Mouse (Mus musculus): ENCODE measurements at regions not wholly inside any gene's neighbourhood (a gene's known extent, or its start where the extent isn't known, plus 50 kb on each side); places are given as distances from the start of the nearest gene placed in this dataset.
"Not testable (repeated sequence)": the region's sequence is repeated elsewhere in the genome, so short reads cannot be mapped to it uniquely, and the experiment has no call there.

DNA sequence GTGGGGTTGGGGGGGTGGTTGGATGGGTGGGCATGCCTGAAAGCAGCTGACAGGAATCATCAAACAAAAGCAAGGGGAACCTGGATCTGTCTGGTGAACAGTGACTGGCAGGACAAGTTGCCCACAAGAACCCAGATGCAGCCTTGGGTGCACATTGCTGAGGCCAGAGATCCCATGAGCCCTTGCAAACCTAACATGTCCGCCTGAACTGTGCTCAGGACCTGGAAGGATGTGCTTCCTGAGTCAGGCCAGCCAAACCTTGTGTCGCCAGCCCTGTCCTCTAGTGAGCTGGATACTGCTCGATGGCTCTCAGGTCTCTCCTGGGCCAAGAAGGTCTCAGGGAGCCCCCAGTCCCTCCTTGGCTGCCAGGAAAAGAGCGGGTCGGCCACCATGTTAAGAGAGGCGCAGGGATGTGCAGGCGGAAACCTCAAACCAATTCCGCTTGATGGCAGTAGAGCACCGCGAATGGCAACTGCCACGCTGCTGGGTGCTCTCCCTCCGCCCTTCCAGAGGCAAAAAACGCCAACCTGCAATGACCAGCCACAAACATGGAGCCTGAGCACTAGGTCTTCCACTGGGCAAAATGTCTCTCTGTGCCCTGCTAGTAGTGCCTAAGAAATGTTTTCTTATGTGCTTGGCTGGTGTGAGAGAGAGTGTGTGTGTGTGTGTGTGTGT is 140.2 kb downstream of the Pls3 start:
- DNase-seq (ENCODE audit: low read depth, low spot score) = peak; percentile 30

DNA sequence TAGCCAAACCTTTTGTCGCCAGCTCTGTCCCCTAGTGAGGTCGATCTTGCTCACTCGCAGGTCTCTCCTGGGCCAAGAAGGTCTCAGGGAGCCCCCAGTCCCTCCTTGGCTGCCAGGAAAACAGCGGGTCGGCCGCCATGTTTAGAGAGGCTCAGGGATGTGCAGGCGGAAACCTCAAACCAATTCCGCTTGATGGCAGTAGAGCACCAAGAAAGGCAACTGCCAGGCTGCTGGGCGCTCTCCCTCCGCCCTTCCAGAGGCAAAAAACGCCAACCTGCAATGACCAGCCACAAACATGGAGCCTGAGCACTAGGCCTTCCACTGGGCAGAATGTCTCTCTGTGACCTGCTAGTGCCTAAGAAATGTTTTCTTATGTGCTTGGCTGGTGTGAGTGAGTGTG is 141.3 kb downstream of the Pls3 start:
- peak; percentile 38 for DNase-seq (ENCODE audit: low read depth, low spot score)

DNA sequence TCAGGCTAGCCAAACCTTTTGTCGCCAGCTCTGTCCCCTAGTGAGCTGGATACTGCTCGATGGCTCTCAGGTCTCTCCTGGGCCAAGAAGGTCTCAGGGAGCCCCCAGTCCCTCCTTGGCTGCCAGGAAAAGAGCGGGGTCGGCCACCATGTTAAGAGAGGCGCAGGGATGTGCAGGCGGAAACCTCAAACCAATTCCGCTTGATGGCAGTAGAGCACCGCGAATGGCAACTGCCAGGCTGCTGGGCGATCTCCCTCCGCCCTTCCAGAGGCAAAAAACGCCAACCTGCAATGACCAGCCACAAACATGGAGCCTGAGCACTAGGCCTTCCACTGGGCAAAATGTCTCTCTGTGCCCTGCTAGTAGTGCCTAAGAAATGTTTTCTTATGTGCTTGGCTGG is 145.2 kb downstream of the Pls3 start:
- not testable (repeated sequence) for DNase-seq (ENCODE audit: low read depth, low spot score)

DNA sequence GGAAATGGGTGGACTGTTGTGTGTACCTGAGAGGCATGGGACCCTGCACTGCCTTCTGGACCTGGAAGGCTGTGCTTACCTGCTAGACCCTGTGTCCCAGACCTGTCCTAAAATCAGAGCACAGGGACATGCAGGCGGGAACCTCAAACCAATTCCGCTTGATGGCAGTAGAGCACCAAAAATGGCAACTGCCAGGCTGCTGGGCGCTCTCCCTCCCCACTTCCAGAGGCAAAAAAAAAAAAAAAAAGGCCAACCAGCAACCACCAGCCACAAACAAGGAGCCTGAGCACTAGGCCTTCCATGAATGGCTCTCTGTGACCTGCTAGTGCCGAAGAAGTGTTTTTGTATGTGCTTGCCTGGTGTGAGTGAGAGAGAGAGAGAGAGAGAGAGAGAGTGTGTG is 146.5 kb downstream of the Pls3 start:
- peak; percentile 2 for DNase-seq (ENCODE audit: low read depth, low spot score)

DNA sequence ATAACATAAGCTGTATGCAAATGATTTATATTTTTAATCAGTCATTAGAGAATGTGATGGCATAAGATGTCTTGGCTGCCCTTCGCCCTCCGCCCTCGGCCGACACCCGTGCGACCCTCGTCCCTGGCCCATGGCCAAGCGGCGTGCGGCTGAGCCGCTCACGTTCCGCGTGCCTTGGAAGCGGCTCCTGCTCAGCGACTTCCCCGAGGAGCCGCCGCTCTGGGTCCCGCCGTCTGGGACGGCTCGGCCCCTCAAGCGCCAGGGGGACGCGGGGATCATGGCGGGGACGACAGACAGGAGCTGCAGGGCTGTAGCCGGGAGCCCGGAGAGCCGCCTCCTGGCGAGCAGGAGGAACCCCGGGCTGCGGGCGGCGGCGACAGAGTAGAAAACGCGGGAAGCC is 145.5 kb upstream of the Rab39b start:
- DNase-seq (ENCODE audit: low read depth, low spot score) = not testable (repeated sequence)

DNA sequence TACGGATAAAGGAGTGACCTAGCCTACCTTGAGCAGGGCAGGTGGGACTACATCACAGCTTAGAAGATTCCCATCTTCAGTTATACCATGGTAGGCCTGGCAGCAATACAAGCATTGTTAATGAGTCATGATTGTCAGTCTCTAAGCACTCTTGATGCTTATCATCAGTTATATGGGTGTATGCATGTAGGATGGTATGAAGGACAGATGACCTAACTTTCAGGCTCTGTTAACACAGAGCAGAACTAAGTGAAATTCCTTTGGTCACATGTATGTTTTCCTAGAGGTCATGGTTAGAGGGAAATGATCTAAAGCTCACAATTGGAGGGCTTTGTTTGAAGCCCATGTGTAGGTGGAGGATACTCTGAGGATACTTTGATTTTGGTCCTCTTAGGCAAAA is 121.9 kb upstream of the Rab39b start:
- DNase-seq (ENCODE audit: low read depth, low spot score) = no peak

DNA sequence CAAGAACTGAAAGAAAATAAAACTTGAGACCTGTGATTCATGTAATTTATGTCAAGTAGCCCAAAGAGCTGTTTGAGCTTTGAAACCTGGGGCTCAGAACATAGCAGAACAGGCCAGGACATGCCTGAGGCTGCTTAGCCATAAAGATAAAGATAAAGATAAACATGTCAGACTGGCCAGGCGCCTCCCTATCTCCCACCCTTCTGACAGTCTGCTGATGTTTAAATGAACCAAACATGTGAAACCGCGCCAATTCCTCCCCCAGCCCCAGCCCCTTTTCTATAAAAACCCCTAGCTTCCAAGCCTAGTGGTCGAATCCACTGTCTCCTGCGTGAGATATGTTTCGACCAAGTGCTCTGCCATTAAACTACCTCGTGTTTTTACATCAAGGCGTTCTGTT is 97.2 kb upstream of the Rab39b start:
- not testable (repeated sequence) for DNase-seq (ENCODE audit: low read depth, low spot score)

DNA sequence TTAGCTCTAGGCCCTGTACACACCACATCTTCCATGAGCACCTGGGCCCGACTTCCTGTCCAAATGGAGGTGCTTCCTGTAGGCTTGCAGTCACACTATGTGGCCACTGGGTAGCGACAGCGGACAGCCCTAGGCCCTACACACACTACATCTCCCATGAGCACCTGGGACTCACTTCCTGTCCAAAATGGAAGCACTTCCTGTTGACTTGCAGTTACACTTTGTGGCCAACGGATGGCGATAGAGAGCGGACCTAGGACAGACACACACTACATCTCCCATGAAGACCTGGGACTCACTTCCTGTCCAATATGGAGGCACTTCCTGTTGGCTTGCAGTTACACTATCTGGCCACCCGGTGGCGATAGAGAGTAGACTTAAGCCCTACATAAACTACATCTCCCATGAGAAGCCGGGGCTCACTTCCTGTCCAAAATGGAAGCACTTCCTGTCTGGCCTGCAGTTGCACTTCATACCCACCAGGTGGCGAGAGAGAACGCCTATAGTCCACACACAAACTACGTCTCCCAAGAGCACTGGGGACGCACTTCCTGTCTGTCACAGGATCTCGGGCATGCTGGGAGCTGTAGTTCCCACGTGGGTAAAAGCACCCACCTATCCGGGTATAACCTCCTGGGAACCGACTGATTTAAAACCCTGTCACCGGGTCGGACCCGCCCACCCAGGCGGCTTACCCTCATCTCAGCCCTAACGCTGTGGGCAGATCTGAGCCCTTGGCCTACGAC is 96.1 kb upstream of the Rab39b start:
- peak; percentile 100 for DNase-seq (ENCODE audit: low read depth, low spot score)

DNA sequence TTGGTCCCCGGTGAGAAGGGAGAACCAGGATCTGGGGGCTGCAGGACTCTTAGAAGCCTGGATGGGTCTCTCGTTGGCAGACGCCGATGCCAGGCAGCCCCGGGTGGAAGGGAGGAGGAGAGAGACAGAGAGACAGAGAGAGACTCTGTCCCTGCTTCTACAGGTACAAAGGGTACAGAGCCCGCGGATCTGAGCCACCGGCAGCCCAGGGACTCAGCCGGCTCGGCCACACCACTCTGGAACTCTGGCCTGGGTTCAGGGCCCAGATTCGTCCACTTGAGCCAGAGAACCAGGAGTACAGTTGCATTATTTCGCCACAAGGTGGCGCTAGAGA is 95.5 kb upstream of the Rab39b start:
- DNase-seq (ENCODE audit: low read depth, low spot score) = no peak

DNA sequence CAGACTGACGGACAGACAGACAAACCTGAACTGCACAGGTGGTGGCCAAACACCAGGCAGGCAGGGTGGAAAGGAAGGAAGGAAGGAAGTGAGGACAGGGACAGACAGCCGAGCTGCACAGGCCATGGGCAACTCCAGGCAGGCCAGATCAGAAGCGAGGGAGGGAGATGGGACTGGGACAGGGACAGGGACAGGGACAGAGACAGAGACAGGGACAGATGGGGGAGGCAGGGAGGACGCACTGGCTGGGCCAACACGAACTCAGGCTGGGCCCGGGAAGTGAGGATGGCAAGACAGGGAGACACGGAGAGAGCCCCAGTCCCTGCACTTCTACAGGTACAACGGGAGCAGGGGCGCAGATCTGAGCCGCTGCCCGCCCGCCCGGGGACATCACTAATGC is 94.9 kb upstream of the Rab39b start:
- no peak for DNase-seq (ENCODE audit: low read depth, low spot score)

DNA sequence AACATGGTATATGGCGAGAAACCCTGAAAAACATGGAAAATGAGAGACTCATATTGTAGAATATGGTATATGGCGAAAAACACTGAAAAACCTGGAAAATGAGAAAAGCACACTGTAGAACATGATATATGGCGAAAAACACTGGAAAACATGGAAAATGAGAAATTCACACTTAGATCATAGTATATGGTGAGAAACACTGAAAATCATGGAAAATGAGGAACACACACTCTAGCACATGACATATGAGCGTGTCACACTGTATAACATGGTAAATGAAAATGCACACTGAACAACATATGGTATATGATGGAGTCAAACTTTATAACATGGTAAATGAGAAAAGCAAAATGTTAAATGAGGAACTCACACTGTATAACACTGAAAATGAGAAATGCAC is 89.6 kb upstream of the Rab39b start:
- DNase-seq (ENCODE audit: low read depth, low spot score) = no peak

DNA sequence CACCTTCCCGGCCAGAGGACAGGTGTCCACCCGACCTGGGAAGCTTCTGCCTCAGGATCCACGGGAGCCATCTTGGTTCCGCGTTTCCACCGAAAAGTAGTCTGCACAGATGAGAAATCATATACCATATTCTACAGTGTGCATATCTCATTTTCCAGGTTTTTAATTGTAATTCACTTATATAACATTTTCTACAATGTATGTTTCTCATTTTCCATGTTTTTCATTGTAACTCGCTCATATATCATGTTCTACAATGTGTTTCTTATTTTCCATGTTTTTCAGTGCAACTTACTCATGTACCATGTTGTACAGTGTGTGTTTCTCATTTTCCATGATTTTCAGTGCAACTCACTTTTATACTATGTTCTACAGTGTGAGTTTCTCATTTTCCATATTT is 65.4 kb upstream of the Rab39b start:
- no peak for DNase-seq (ENCODE audit: low read depth, low spot score)

Measured in retina, adult 2 months (tissue).